Mouse (Mus musculus) gastrocnemius, postnatal 4 days (tissue): ENCODE results near the gene Tomm6. TPM values are rescaled to one million over a fixed set of nuclear protein-coding genes. Genes with fewer than 3 reads are reported as not detected.

Experiments used
- DNase-seq, 2 experiments: peaks; one replicate each; pipeline ENCODE4 v3.0.0; 2021 to 2022; ENCODE audit warnings: low spot score in 2 of 2, mixed read lengths in 2 of 2
- long read RNA-seq, 2 experiments: library from polyadenylated mRNA; stranded (forward); transcript quantifications; one replicate each; pipeline ENCODE4 v2.0.0; 2021
- total RNA-seq, 2 experiments: library from RNA; stranded (reverse); gene quantifications; 2 replicates each; pipeline ENCODE4 v1.2.3; 2021

Tomm6 gene
- 100 to 1,000 TPM; 161 TPM for total RNA-seq
- long read RNA-seq, experiment 1, transcript Tomm6-202 (3 exons, 749 nt), result major isoform, 89 of 97 reads
- long read RNA-seq, experiment 1, transcript Tomm6-201 (3 exons, 594 nt), result minor isoform, 7 of 97 reads
- long read RNA-seq, experiment 1, partial matches to known transcripts, result 0 of 97 reads
- long read RNA-seq, experiment 1, other reads (novel, unspliced or antisense), result 0 of 97 reads
- long read RNA-seq, experiment 2, transcript Tomm6-202 (3 exons, 749 nt), result major isoform, 97 of 100 reads
- long read RNA-seq, experiment 2, partial matches to known transcripts, result 0 of 100 reads
- long read RNA-seq, experiment 2, other reads (novel, unspliced or antisense), result 2 of 100 reads

GRCm38 (mm10) chr17:47688344-47688607, at the start of gene Tomm6:
TSS of gene Tomm6 (minus strand) at chr17:47688386.
- no peak for DNase-seq

- DNase-seq, result peak; percentile 80 to 89
These were observed 49.3 kb upstream of the Tomm6 start for GRCm38 (mm10) chr17:47737271-47738065.

- peak; percentile 98 to 99 for DNase-seq
These were observed 48.7 kb upstream of the Tomm6 start, which contains the start of gene Tfeb for GRCm38 (mm10) chr17:47736856-47737255. TSS of gene Tfeb (plus strand) at chr17:47737030.

GRCm38 (mm10) chr17:47735553-47736100, 47.4 kb upstream of the Tomm6 start:
- no peak for DNase-seq

GRCm38 (mm10) chr17:47730633-47731575, 42.7 kb upstream of the Tomm6 start:
- no peak for DNase-seq

- no peak for DNase-seq
These were observed 38.4 kb upstream of the Tomm6 start, which contains the start of gene Pgc for GRCm38 (mm10) chr17:47726566-47726965. TSS of gene Pgc (plus strand) at chr17:47726842.

- DNase-seq, result no peak
These were observed 33.0 kb upstream of the Tomm6 start for GRCm38 (mm10) chr17:47721183-47721582.

- DNase-seq, result no peak
These were observed 26.9 kb upstream of the Tomm6 start for GRCm38 (mm10) chr17:47715037-47715436.

GRCm38 (mm10) chr17:47712889-47713571, 24.8 kb upstream of the Tomm6 start:
- DNase-seq, result no peak

- no peak for DNase-seq
These were observed 23.7 kb upstream of the Tomm6 start for GRCm38 (mm10) chr17:47711883-47712282.

- DNase-seq, result no peak
These were observed 21.9 kb upstream of the Tomm6 start for GRCm38 (mm10) chr17:47710036-47710435.

GRCm38 (mm10) chr17:47708972-47709371, 20.8 kb upstream of the Tomm6 start:
- no peak for DNase-seq

GRCm38 (mm10) chr17:47707961-47708360, 19.8 kb upstream of the Tomm6 start:
- DNase-seq, result no peak

- no peak for DNase-seq
These were observed 18.0 kb upstream of the Tomm6 start for GRCm38 (mm10) chr17:47706196-47706595.

- DNase-seq, result no peak
These were observed 16.5 kb upstream of the Tomm6 start for GRCm38 (mm10) chr17:47704692-47705091.

GRCm38 (mm10) chr17:47703556-47703955, 15.4 kb upstream of the Tomm6 start:
- no peak for DNase-seq

GRCm38 (mm10) chr17:47702548-47703345, 14.6 kb upstream of the Tomm6 start:
- DNase-seq, result no peak

GRCm38 (mm10) chr17:47701793-47702192, 13.6 kb upstream of the Tomm6 start:
- DNase-seq, result no peak

GRCm38 (mm10) chr17:47699055-47699454, 10.9 kb upstream of the Tomm6 start:
- no peak for DNase-seq

- DNase-seq, result no peak
These were observed 10.0 kb upstream of the Tomm6 start for GRCm38 (mm10) chr17:47698156-47698555.
